ENCODE assay signal across 10 mouse cellular contexts in genomic region chr13:54591776-54592356, GRCm38 (mm10). TPM values are rescaled to one million over a fixed set of nuclear protein-coding genes. Genes with fewer than 3 reads are reported as not detected.
DNase-seq lines count a peak whose midpoint lies in the region; ATAC-seq and TF ChIP-seq lines count a peak whose summit lies in the region.
"Had no signal": no experiment of that assay in that cellular context is flagged by ENCODE, and none has a peak within 500 bp of the region (broad histone marks: within the 10 kb centered on the region; RNA-seq: fewer than 3 reads in every experiment).

No protein-coding gene starts in this region.

- peak overlapping the region; percentile 81; the same call in 1 of the 2 replicates for H3K4me2 ChIP-seq in heart, embryonic 11.5 days
- H3K4me2 ChIP-seq in neural tube, embryonic 12.5 days (replicated peaks): 0 out of 2 replicates have a peak overlapping the region, but pooled peaks have one; percentile 76
- H3K4me2 ChIP-seq in limb, embryonic 14.5 days (replicated peaks; ENCODE audit: low read depth, low read length, severe bottlenecking): no peak overlapping the region

- 86% methylated on average over 8 of the region's 8 CpGs for WGBS in heart, embryonic 11.5 days (ENCODE audit: insufficient replicate concordance)
- 95% methylated on average over 8 of the region's 8 CpGs for WGBS in neural tube, embryonic 12.5 days
- WGBS in limb, embryonic 14.5 days: 91% methylated on average over 8 of the region's 8 CpGs

- no peak for ATAC-seq in heart, embryonic 11.5 days (replicated peaks; ENCODE audit: insufficient number of reproducible peaks, low FRiP score, low TSS enrichment)
- ATAC-seq in neural tube, embryonic 12.5 days (ENCODE audit: low FRiP score, low read depth): no peak
- ATAC-seq in limb, embryonic 14.5 days (ENCODE audit: low FRiP score, low read depth): no peak

- peaks cover 31% of the 10 kb centered on the region for H3K4me1 ChIP-seq in heart, embryonic 11.5 days (ENCODE audit: control insufficient read depth, insufficient read depth, low read length)
- peaks cover 8% of the 10 kb centered on the region for H3K4me1 ChIP-seq in neural tube, embryonic 12.5 days
- H3K4me1 ChIP-seq in limb, embryonic 14.5 days (ENCODE audit: control insufficient read depth, insufficient read depth, low read length): peaks cover 14% of the 10 kb centered on the region

- H3K9ac ChIP-seq in heart, embryonic 11.5 days (ENCODE audit: low read depth, low read length): no peak overlapping the region
- H3K9ac ChIP-seq in neural tube, embryonic 12.5 days: no peak overlapping the region
- no peak overlapping the region for H3K9ac ChIP-seq in limb, embryonic 14.5 days (ENCODE audit: low read depth, low read length, severe bottlenecking)

- no peak for TF ChIP-seq POLR2A in limb, embryonic 14.5 days (IDR thresholded peaks at IDR 0.05; ENCODE audit: borderline replicate concordance, extremely low read depth, insufficient read depth, insufficient read length)

- H3K27me3 ChIP-seq in heart, embryonic 11.5 days (ENCODE audit: control insufficient read depth, insufficient read depth, low read length): no peaks in the 10 kb centered on the region
- no peaks in the 10 kb centered on the region for H3K27me3 ChIP-seq in neural tube, embryonic 12.5 days (replicated peaks)
- H3K27me3 ChIP-seq in limb, embryonic 14.5 days (ENCODE audit: control insufficient read depth, insufficient read depth, low read length): no peaks in the 10 kb centered on the region

- no peak for DNase-seq in heart, adult 8-10 months (ENCODE audit: low spot score)
- no peak for DNase-seq in neural tube, embryonic 10.5 days (ENCODE audit: extremely low spot score, low spot score)
- DNase-seq in limb, embryonic 14.5 days (ENCODE audit: low spot score): no peak
- no peak for DNase-seq in frontal cortex, adult 2 months (ENCODE audit: extremely low spot score in 1 of 2, low spot score in 1 of 2)
- no peak for DNase-seq in frontal cortex, postnatal 10 days (ENCODE audit: low spot score in 2 of 2)
- no peak for DNase-seq in cerebellum, postnatal 25 days
- DNase-seq: kidney, postnatal 14 days; lung, embryonic 14.5 days had no signal

- H3K9me3 ChIP-seq in heart, embryonic 11.5 days (replicated peaks; ENCODE audit: control insufficient read depth, low read length): no peaks in the 10 kb centered on the region
- no peaks in the 10 kb centered on the region for H3K9me3 ChIP-seq in neural tube, embryonic 12.5 days
- H3K9me3 ChIP-seq in limb, embryonic 14.5 days (ENCODE audit: control insufficient read depth, low read length): no peaks in the 10 kb centered on the region

- H3K4me3 ChIP-seq in heart, embryonic 11.5 days (ENCODE audit: low read depth, low read length): no peak overlapping the region
- H3K4me3 ChIP-seq in neural tube, embryonic 12.5 days: no peak overlapping the region
- peak overlapping the region; percentile 80; the same call in 1 of the 2 replicates for H3K4me3 ChIP-seq in limb, embryonic 14.5 days (replicated peaks; ENCODE audit: low read length)

- 0 out of 2 replicates have a peak, but pooled peaks cover 2% of the 10 kb centered on the region for H3K36me3 ChIP-seq in heart, embryonic 11.5 days (ENCODE audit: control insufficient read depth, insufficient read depth, low read length)
- H3K36me3 ChIP-seq in neural tube, embryonic 12.5 days: peaks cover 34% of the 10 kb centered on the region
- H3K36me3 ChIP-seq in limb, embryonic 14.5 days (ENCODE audit: control insufficient read depth, insufficient read depth, low read length): peaks cover 29% of the 10 kb centered on the region

- no peak overlapping the region for H3K27ac ChIP-seq in heart, embryonic 11.5 days (ENCODE audit: low read depth, low read length)
- H3K27ac ChIP-seq in neural tube, embryonic 12.5 days: no peak overlapping the region
- H3K27ac ChIP-seq in limb, embryonic 14.5 days (replicated peaks; ENCODE audit: low read depth, low read length): no peak overlapping the region

RNA-seq across cellular contexts. Expression of gene Higd2a, which starts 1.9 kb away (rescaled TPM):
- polyA plus RNA-seq in heart, embryonic 11.5 days (2014; fragmentation: Nextera tagmentation; extraction: Ambion mirVana): 225 and 241 TPM in 2 replicates
- total RNA-seq in heart, adult 8-10 months (2022): 100 to 1,000 TPM; 178 to 218 (median 190) TPM
- 172 and 180 TPM in 2 replicates for polyA plus RNA-seq in neural tube, embryonic 12.5 days (2016; fragmentation: Nextera tagmentation; extraction: Ambion mirVana)
- 116 and 135 TPM in 2 replicates for polyA plus RNA-seq in limb, embryonic 14.5 days (2012; rRNA removed)
- 174 and 188 TPM in 2 replicates for polyA plus RNA-seq in limb, embryonic 14.5 days (2014; fragmentation: Nextera tagmentation; extraction: Ambion mirVana)
- 233 and 327 TPM in 2 replicates for polyA plus RNA-seq in frontal cortex, adult 2 months (2012; rRNA removed)

RNA-seq across cellular contexts. Expression of gene Nop16, which starts 2.0 kb away (rescaled TPM):
- 61.8 and 65.6 TPM in 2 replicates for polyA plus RNA-seq in heart, embryonic 11.5 days (2014; fragmentation: Nextera tagmentation; extraction: Ambion mirVana)
- 10 to 100 TPM; 14.5 to 18.3 (median 16.0) TPM for total RNA-seq in heart, adult 8-10 months (2022)
- polyA plus RNA-seq in neural tube, embryonic 12.5 days (2016; fragmentation: Nextera tagmentation; extraction: Ambion mirVana): 58.0 and 66.2 TPM in 2 replicates
- 38.6 and 61.9 TPM in 2 replicates for polyA plus RNA-seq in limb, embryonic 14.5 days (2012; rRNA removed)
- polyA plus RNA-seq in limb, embryonic 14.5 days (2014; fragmentation: Nextera tagmentation; extraction: Ambion mirVana): 53.5 and 53.7 TPM in 2 replicates
- polyA plus RNA-seq in frontal cortex, adult 2 months (2012; rRNA removed): 24.5 and 29.3 TPM in 2 replicates

RNA-seq across cellular contexts. Expression of gene Arl10, which starts 17.1 kb away (rescaled TPM):
- polyA plus RNA-seq in heart, embryonic 11.5 days (2014; fragmentation: Nextera tagmentation; extraction: Ambion mirVana): 17.6 and 18.4 TPM in 2 replicates
- total RNA-seq in heart, adult 8-10 months (2022): 1 to 10 TPM; 4.1 to 6.6 (median 5.0) TPM
- polyA plus RNA-seq in neural tube, embryonic 12.5 days (2016; fragmentation: Nextera tagmentation; extraction: Ambion mirVana): 50.2 and 53.3 TPM in 2 replicates
- 33.4 and 36.7 TPM in 2 replicates for polyA plus RNA-seq in limb, embryonic 14.5 days (2012; rRNA removed)
- polyA plus RNA-seq in limb, embryonic 14.5 days (2014; fragmentation: Nextera tagmentation; extraction: Ambion mirVana): 22.1 and 27.4 TPM in 2 replicates
- polyA plus RNA-seq in frontal cortex, adult 2 months (2012; rRNA removed): 13.5 and 20.6 TPM in 2 replicates

RNA-seq across cellular contexts. Expression of gene Cltb, which starts 19.3 kb away (rescaled TPM):
- 38.6 and 39.5 TPM in 2 replicates for polyA plus RNA-seq in heart, embryonic 11.5 days (2014; fragmentation: Nextera tagmentation; extraction: Ambion mirVana)
- total RNA-seq in heart, adult 8-10 months (2022): 100 to 1,000 TPM in 1 of 4 experiments, 10 to 100 TPM in 3; 86.1 to 103 (median 94.1) TPM
- polyA plus RNA-seq in neural tube, embryonic 12.5 days (2016; fragmentation: Nextera tagmentation; extraction: Ambion mirVana): 68.9 and 71.0 TPM in 2 replicates
- 23.7 and 26.5 TPM in 2 replicates for polyA plus RNA-seq in limb, embryonic 14.5 days (2012; rRNA removed)
- 44.2 and 45.5 TPM in 2 replicates for polyA plus RNA-seq in limb, embryonic 14.5 days (2014; fragmentation: Nextera tagmentation; extraction: Ambion mirVana)
- 306 and 339 TPM in 2 replicates for polyA plus RNA-seq in frontal cortex, adult 2 months (2012; rRNA removed)

RNA-seq across cellular contexts. Expression of gene 4833439L19Rik, which starts 26.6 kb away (rescaled TPM):
- 126 and 137 TPM in 2 replicates for polyA plus RNA-seq in heart, embryonic 11.5 days (2014; fragmentation: Nextera tagmentation; extraction: Ambion mirVana)
- 100 to 1,000 TPM in 1 of 4 experiments, 10 to 100 TPM in 3; 93.5 to 102 (median 96.6) TPM for total RNA-seq in heart, adult 8-10 months (2022)
- polyA plus RNA-seq in neural tube, embryonic 12.5 days (2016; fragmentation: Nextera tagmentation; extraction: Ambion mirVana): 239 and 254 TPM in 2 replicates
- 84.6 and 93.8 TPM in 2 replicates for polyA plus RNA-seq in limb, embryonic 14.5 days (2012; rRNA removed)
- polyA plus RNA-seq in limb, embryonic 14.5 days (2014; fragmentation: Nextera tagmentation; extraction: Ambion mirVana): 125 and 139 TPM in 2 replicates
- 165 and 175 TPM in 2 replicates for polyA plus RNA-seq in frontal cortex, adult 2 months (2012; rRNA removed)
